Mouse (Mus musculus) myocyte (in vitro differentiated cells): ENCODE data around the gene Igfbp6. TPM values are rescaled to one million over a fixed set of nuclear protein-coding genes. Genes with fewer than 3 reads are reported as not detected.

Experiments
- H3K27me3 ChIP-seq: one replicate; pipeline ENCODE4 v1.6.1; 2011; ENCODE audit not compliant: control insufficient read depth, insufficient read depth, insufficient read length
- H3K36me3 ChIP-seq: one replicate; pipeline ENCODE4 v1.6.1; 2011; ENCODE audit not compliant: control insufficient read depth, insufficient read depth
- H3K4me2 ChIP-seq: one replicate; pipeline ENCODE4 v1.6.1; 2011; ENCODE audit warnings: low read depth, control low read depth
- H3K4me3 ChIP-seq: one replicate; pipeline ENCODE4 v1.5.1; 2011; ENCODE audit warnings: mild to moderate bottlenecking, control low read depth, moderate library complexity
- H3K79me2 ChIP-seq: one replicate; pipeline ENCODE4 v1.6.1; 2011; ENCODE audit not compliant: control insufficient read depth, insufficient read depth
- H3ac ChIP-seq: one replicate; pipeline ENCODE4 v1.6.1; 2011; ENCODE audit not compliant: control insufficient read depth, insufficient read length
- CEBPB ChIP-seq: IDR thresholded peaks from 2 replicates; pipeline ENCODE4 v1.6.1; 2011; ENCODE audit warnings: mild to moderate bottlenecking, moderate library complexity; ENCODE audit not compliant: poor library complexity, insufficient read depth, severe bottlenecking
- E2F4 ChIP-seq: IDR thresholded peaks from one replicate; pipeline ENCODE4 v1.6.1; 2011; ENCODE audit warnings: mild to moderate bottlenecking, control low read depth, moderate library complexity; ENCODE audit not compliant: insufficient read depth
- MAX ChIP-seq: IDR thresholded peaks from one replicate; pipeline ENCODE4 v1.6.1; 2011; ENCODE audit warnings: low read depth, mild to moderate bottlenecking, control low read depth
- MYOD1 ChIP-seq, 3 experiments: IDR thresholded peaks; one replicate each; pipeline ENCODE4 v1.6.1; 2011; ENCODE audit warnings: control low read depth in 2 of 3, low read depth in 2 of 3, mild to moderate bottlenecking in 2 of 3, moderate library complexity in 1 of 3; ENCODE audit not compliant: insufficient read length in 2 of 3, control insufficient read depth in 1 of 3
- MYOG ChIP-seq, 3 experiments: IDR thresholded peaks; one replicate each; pipeline ENCODE4 v1.6.1; 2011; ENCODE audit warnings: control low read depth in 2 of 3, low read depth in 2 of 3, mild to moderate bottlenecking in 2 of 3; ENCODE audit not compliant: insufficient read length in 2 of 3, control insufficient read depth in 1 of 3, insufficient read depth in 1 of 3
- POLR2A ChIP-seq: IDR thresholded peaks from one replicate; pipeline ENCODE4 v1.6.1; 2011; ENCODE audit warnings: low read depth, mild to moderate bottlenecking, control low read depth, moderate library complexity; ENCODE audit not compliant: insufficient read length
- POLR2AphosphoS2 ChIP-seq: IDR thresholded peaks from one replicate; pipeline ENCODE4 v1.6.1; 2011; ENCODE audit warnings: low read depth, control low read depth; ENCODE audit not compliant: insufficient read length
- REST ChIP-seq: IDR thresholded peaks from one replicate; pipeline ENCODE4 v1.6.1; 2011; ENCODE audit warnings: mild to moderate bottlenecking, control low read depth, moderate library complexity; ENCODE audit not compliant: insufficient read depth, insufficient read length
- SRF ChIP-seq: IDR thresholded peaks from one replicate; pipeline ENCODE4 v1.6.1; 2011; ENCODE audit warnings: low read depth; ENCODE audit not compliant: control insufficient read depth, insufficient read length
- TCF12 ChIP-seq: IDR thresholded peaks from one replicate; pipeline ENCODE4 v1.6.1; 2011; ENCODE audit warnings: mild to moderate bottlenecking, control low read depth; ENCODE audit not compliant: poor library complexity, insufficient read depth, severe bottlenecking
- TCF3 ChIP-seq: IDR thresholded peaks from one replicate; pipeline ENCODE4 v1.6.1; 2011; ENCODE audit warnings: low read depth, control low read depth; ENCODE audit not compliant: insufficient read length
- USF1 ChIP-seq: IDR thresholded peaks from one replicate; pipeline ENCODE4 v1.6.1; 2011; ENCODE audit warnings: low read depth, mild to moderate bottlenecking, control low read depth, moderate library complexity
- polyA plus RNA-seq: library from polyadenylated mRNA; unstranded; fragments of >200 nt; fragmentation: generic; extraction: Trizol; gene quantifications from one replicate; pipeline ENCODE4 v1.2.1, GENCODE M21; 2012; ENCODE audit warnings: missing spikeins

Gene Igfbp6
- polyA plus RNA-seq, 1 experiment, result 182 TPM

DNA sequence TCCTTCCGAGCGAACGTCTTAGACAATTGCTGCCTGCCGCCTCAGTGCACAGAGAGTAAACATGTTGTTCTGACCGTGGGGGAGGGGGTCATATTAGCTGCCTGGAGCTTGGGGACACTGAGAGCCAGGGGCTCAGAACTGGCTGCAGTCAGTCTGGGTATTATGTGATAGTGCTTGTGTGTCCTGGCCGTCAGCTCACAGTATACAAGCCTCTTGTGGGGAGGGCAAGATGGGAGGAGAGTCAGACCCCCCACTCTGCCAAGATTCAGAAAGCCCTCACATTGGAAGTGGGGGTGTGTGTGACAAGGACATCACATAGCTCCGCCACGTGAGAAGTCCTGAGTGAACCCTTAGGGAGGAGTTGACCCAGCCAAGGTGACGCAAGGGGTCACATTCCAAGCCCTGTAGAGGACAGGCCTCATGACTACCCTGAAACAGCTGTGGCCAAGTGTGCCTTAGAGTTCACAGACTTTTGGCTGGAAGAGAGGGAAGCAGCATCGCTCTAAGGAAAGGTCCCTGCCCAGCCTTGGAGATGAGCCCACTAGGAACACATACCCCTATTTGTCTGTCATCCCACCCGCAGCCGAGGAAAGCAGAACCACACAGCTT is 40.1 kb upstream of the Igfbp6 start:
- peaks cover 29% of the 10 kb centered on the region for H3K36me3 ChIP-seq
- H3K79me2 ChIP-seq, result peaks cover 43% of the 10 kb centered on the region
- H3K27me3 ChIP-seq, result no peaks in the 10 kb centered on the region
- TF ChIP-seq TCF12, result peak; percentile 30
- TF ChIP-seq SRF, result no peak
- TF ChIP-seq MYOG (IDR thresholded peaks at IDR 0.05; ENCODE audit: control insufficient read depth in 1 of 3, insufficient read depth in 1 of 3, insufficient read length in 2 of 3, low read depth in 2 of 3), result peak; percentile 75 to 98 (median 88)
- TF ChIP-seq POLR2A, result peak; percentile 78
- TF ChIP-seq TCF3, result peak; percentile 52
- no peak for TF ChIP-seq REST
- peak; percentile 87 for TF ChIP-seq POLR2AphosphoS2
- peak; percentile 91 for TF ChIP-seq CEBPB
- TF ChIP-seq MYOD1 (IDR thresholded peaks at IDR 0.05; ENCODE audit: control insufficient read depth in 1 of 3, insufficient read length in 2 of 3, low read depth in 2 of 3), result peak; percentile 59 to 96 (median 90)
- no peak for TF ChIP-seq E2F4
- peak; percentile 72 for TF ChIP-seq USF1
- peak; percentile 63 for TF ChIP-seq MAX
- H3ac ChIP-seq, result peak overlapping the region; percentile 37
- H3K4me3 ChIP-seq, result peak overlapping the region; percentile 70
- peak overlapping the region; percentile 96 for H3K4me2 ChIP-seq

GRCm38 (mm10) chr15:102105360-102105759 is 38.8 kb upstream of the Igfbp6 start:
- Histone ChIP-seq H3ac (no peak overlapping the region), H3K27me3 (no peaks in the 10 kb centered on the region), H3K79me2 (peaks cover 45% of the 10 kb centered on the region), H3K4me2 (peak overlapping the region; percentile 99), H3K4me3 (peak overlapping the region; percentile 70), H3K36me3 (peaks cover 43% of the 10 kb centered on the region)
- peak; percentile 27 to 96 (median 86) for TF ChIP-seq MYOD1 (IDR thresholded peaks at IDR 0.05; ENCODE audit: control insufficient read depth in 1 of 3, insufficient read length in 2 of 3, low read depth in 2 of 3)
- peak; percentile 66 for TF ChIP-seq TCF12
- peak; percentile 76 for TF ChIP-seq POLR2AphosphoS2
- TF ChIP-seq POLR2A, result peak; percentile 70
- peak; percentile 23 for TF ChIP-seq SRF
- no peak for TF ChIP-seq CEBPB
- TF ChIP-seq MYOG (IDR thresholded peaks at IDR 0.05; ENCODE audit: control insufficient read depth in 1 of 3, insufficient read depth in 1 of 3, insufficient read length in 2 of 3, low read depth in 2 of 3), result peak; percentile 33 to 91 (median 84)
- TF ChIP-seq TCF3, result peak; percentile 67
- no peak for TF ChIP-seq REST

- no peaks in the 10 kb centered on the region for H3K27me3 ChIP-seq
- peak overlapping the region; percentile 70 for H3K4me3 ChIP-seq
- H3K79me2 ChIP-seq, result peaks cover 46% of the 10 kb centered on the region
- H3ac ChIP-seq, result no peak overlapping the region
- TF ChIP-seq MYOD1 (IDR thresholded peaks at IDR 0.05; ENCODE audit: control insufficient read depth in 1 of 3, insufficient read length in 2 of 3, low read depth in 2 of 3), result no peak
- no peak for TF ChIP-seq CEBPB
- H3K36me3 ChIP-seq, result peaks cover 48% of the 10 kb centered on the region
- peak overlapping the region; percentile 99 for H3K4me2 ChIP-seq
Measured at GRCm38 (mm10) chr15:102105764-102106730, 38.1 kb upstream of the Igfbp6 start.

- Histone ChIP-seq H3K4me2 (peak overlapping the region; percentile 99), H3K79me2 (peaks cover 46% of the 10 kb centered on the region), H3ac (no peak overlapping the region), H3K4me3 (no peak overlapping the region), H3K27me3 (no peaks in the 10 kb centered on the region), H3K36me3 (peaks cover 48% of the 10 kb centered on the region)
- TF ChIP-seq SRF (no peak), TCF12 (no peak), POLR2AphosphoS2 (peak; percentile 13), USF1 (no peak)
Measured at GRCm38 (mm10) chr15:102106754-102107456, 37.3 kb upstream of the Igfbp6 start.
